Mouse (Mus musculus) hindbrain, embryonic 16.5 days (tissue): ENCODE data around the gene Tnfrsf1b. TPM values are rescaled to one million over a fixed set of nuclear protein-coding genes. Genes with fewer than 3 reads are reported as not detected.

Experiments used
- ATAC-seq: fragments of 200-750 bp; cut with Nextera tagmentation; 2 replicates; pipeline ENCODE4 v1.8.0; 2017; ENCODE audit warnings: moderate TSS enrichment, moderate library complexity
- H3K27ac ChIP-seq: fragments of 300-500 bp; sonication (generic); 2 replicates; pipeline ENCODE4 v1.5.1; 2014; ENCODE audit warnings: low read depth, mild to moderate bottlenecking, control low read depth, low read length, moderate library complexity
- H3K27me3 ChIP-seq: fragments of 300-500 bp; sonication (generic); replicated peaks from 2 replicates; pipeline ENCODE4 v1.6.1; 2014; ENCODE audit warnings: low read length; ENCODE audit not compliant: control insufficient read depth, insufficient read depth
- H3K36me3 ChIP-seq: fragments of 300-500 bp; sonication (generic); 2 replicates; pipeline ENCODE4 v1.6.1; 2014; ENCODE audit warnings: mild to moderate bottlenecking, low read length, moderate library complexity, mixed read lengths; ENCODE audit not compliant: control insufficient read depth, insufficient read depth
- H3K4me1 ChIP-seq: fragments of 300-500 bp; sonication (generic); 2 replicates; pipeline ENCODE4 v1.6.1; 2014; ENCODE audit warnings: low read depth, low read length; ENCODE audit not compliant: control insufficient read depth, insufficient read depth
- H3K4me2 ChIP-seq: fragments of 300-500 bp; sonication (generic); 2 replicates; pipeline ENCODE4 v1.6.1; 2014; ENCODE audit warnings: mild to moderate bottlenecking, low read length, control low read depth, moderate library complexity
- H3K4me3 ChIP-seq: fragments of 300-500 bp; sonication (generic); 2 replicates; pipeline ENCODE4 v1.5.1; 2014; ENCODE audit warnings: mild to moderate bottlenecking, low read length, control low read depth, moderate library complexity
- H3K9ac ChIP-seq: fragments of 300-500 bp; sonication (generic); 2 replicates; pipeline ENCODE4 v1.6.1; 2014; ENCODE audit warnings: low read depth, mild to moderate bottlenecking, control low read depth, low read length, moderate library complexity
- H3K9me3 ChIP-seq: fragments of 300-500 bp; sonication (generic); 2 replicates; pipeline ENCODE4 v1.6.1; 2014; ENCODE audit warnings: mild to moderate bottlenecking, low read length, moderate library complexity; ENCODE audit not compliant: control insufficient read depth
- WGBS: fragments of 180-500 bp; shearing (Covaris S2); extraction: QIAGEN DNeasy Blood & Tissue Kit; methylation state at CpG from one replicate; pipeline ENCODE4 v1.1.7; 2014; 5-methylcytosine and 5-hydroxymethylcytosine counted together
- polyA plus RNA-seq: library from polyadenylated mRNA; unstranded; fragments of >200 nt; fragmentation: Nextera tagmentation; extraction: Ambion mirVana; gene quantifications from 2 replicates; pipeline ENCODE4 v1.2.1, GENCODE M21; 2015

The Tnfrsf1b gene
- polyA plus RNA-seq, 1 experiment from 2014 or later, result 3.9 TPM

DNA sequence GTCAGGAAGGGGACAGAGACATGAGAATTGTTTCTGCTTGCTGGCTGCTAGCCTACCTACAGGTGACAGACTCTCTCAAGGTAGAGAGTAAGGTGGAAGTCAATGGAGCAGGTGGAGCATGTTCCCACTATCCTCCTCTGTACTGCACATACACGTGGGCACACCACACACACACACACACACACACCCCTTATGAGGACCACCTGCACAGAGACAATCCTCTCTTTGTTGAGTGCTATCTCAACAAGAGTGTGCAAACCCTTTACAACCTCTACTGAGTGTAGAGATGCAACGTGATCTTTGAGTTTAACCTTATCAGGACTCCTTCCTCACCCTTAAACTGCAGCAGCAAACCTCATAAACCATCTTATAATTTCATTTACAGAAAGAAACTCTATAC is 43.4 kb downstream of the Tnfrsf1b start:
- Histone ChIP-seq H3K9ac (no peak overlapping the region), H3K27me3 (no peaks in the 10 kb centered on the region), H3K9me3 (no peaks in the 10 kb centered on the region), H3K36me3 (no peaks in the 10 kb centered on the region), H3K4me3 (no peak overlapping the region), H3K4me1 (no peaks in the 10 kb centered on the region), H3K4me2 (no peak overlapping the region), H3K27ac (no peak overlapping the region)
- 73% methylated on average over 2 of the region's 2 CpGs for WGBS
- ATAC-seq, result no peak

DNA sequence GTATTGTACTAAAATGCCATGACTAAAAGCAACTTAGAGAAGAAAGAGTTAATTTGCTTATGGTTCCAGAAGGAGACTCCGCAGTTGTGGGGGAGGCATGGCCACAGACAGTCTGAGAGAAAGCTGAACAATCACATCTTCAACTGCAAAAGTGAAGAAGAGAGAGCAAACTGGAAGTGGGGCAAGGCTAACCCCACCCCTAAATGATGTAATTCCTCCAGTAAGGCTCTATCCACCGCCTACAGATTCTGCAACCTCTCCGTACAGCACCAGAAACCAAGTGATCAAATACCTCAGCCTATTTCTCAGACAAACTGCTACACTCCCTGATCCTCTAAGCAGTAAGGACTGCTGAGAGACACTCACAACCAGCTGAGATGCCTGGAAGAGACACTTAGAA is 45.2 kb downstream of the Tnfrsf1b start:
- H3K9ac ChIP-seq, result no peak overlapping the region
- no peak for ATAC-seq
- WGBS, result 83% methylated on average over 3 of the region's 3 CpGs
- H3K4me3 ChIP-seq, result no peak overlapping the region
- H3K36me3 ChIP-seq, result no peaks in the 10 kb centered on the region
- no peaks in the 10 kb centered on the region for H3K9me3 ChIP-seq
- no peaks in the 10 kb centered on the region for H3K4me1 ChIP-seq
- H3K27ac ChIP-seq, result no peak overlapping the region
- H3K27me3 ChIP-seq, result no peaks in the 10 kb centered on the region
- no peak overlapping the region for H3K4me2 ChIP-seq

DNA sequence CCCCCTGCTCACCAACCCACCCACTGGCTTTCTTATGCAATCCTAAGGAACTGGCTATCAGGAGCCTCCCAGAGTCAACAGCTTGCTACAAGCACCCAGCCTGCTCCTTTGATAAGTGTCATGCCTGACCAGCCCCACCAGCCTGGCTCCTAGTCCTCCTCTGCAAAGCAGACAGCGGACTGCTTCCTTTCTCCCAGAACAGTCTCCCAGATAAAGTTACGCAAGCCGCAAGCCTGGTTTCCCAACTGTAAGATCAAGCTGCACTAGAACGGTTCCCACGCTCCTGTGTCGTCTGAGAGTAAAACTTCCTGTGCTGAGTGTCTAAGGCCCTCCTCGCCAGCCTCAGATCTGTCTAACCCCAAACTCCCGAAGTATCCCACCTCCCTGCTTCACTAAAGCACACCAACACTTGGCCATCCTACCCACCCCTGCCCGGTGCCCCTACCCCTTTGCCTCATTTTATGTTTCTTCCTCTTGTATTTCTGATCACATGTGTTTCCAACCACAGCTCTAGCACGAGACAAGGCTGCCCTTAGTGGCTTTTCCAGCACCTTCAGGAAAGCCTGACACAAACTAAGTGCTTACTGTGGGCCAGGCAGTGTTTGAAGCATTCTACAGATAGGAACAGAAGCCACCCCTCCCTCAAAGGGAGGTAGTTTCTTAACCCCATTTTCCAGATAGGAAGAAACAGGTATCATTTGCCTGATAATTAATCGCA is 46.5 kb downstream of the Tnfrsf1b start:
- Histone ChIP-seq H3K4me1 (no peaks in the 10 kb centered on the region; the same call in 1 of the 2 replicates), H3K9ac (no peak overlapping the region), H3K27ac (no peak overlapping the region), H3K27me3 (no peaks in the 10 kb centered on the region), H3K36me3 (no peaks in the 10 kb centered on the region), H3K9me3 (no peaks in the 10 kb centered on the region), H3K4me3 (no peak overlapping the region), H3K4me2 (no peak overlapping the region)
- ATAC-seq, result no peak
- WGBS, result 50% methylated on average over 11 of the region's 11 CpGs

DNA sequence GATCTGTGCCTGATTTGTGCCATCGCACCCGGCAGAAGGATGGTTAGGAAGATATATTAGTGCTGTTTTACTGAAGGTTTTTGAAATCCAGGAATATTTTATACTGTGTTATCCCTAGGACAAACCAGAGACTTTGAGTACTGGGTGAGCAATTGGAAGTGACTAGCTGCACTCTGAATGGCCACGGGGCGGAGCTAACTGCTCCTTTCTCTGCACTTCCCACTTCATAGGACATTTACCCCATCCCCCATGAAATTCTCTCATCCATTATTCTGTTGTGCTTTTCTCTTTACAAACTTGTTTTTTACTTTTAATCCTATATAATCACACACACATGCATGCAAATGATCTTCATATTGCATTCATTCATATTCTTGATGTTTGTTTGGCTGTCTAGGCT is 50.1 kb downstream of the Tnfrsf1b start:
- H3K4me2 ChIP-seq, result no peak overlapping the region
- no peak overlapping the region for H3K4me3 ChIP-seq
- WGBS, result 92% methylated on average over 4 of the region's 4 CpGs
- ATAC-seq, result no peak
- no peak overlapping the region for H3K9ac ChIP-seq
- H3K27ac ChIP-seq, result no peak overlapping the region
- no peaks in the 10 kb centered on the region for H3K36me3 ChIP-seq
- H3K4me1 ChIP-seq, result peaks cover 16% of the 10 kb centered on the region
- H3K9me3 ChIP-seq, result no peaks in the 10 kb centered on the region
- no peaks in the 10 kb centered on the region for H3K27me3 ChIP-seq

DNA sequence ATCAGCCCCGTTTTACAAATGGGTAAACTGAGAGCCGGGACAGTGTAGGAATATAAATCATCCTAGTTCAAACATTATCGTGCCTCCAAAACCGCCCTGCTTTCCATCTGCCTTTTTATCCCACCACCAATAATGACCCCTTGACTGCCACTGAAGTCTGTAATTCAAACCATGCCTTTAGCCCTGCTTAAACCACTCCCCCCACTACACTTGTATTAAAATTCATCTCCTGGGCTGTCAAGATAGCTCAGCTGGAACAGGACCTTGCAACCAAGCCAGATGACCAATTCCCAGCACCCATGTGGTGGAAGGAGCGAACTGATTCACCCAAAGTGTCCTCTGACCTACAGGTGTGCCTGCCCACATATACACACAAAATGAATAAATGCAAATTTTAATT is 51.5 kb downstream of the Tnfrsf1b start:
- Histone ChIP-seq H3K4me3 (peak overlapping the region; percentile 96), H3K4me1 (peaks cover 16% of the 10 kb centered on the region), H3K36me3 (0 out of 2 replicates have a peak, but pooled peaks cover under 1% of the 10 kb centered on the region), H3K9me3 (no peaks in the 10 kb centered on the region), H3K27me3 (no peaks in the 10 kb centered on the region), H3K4me2 (peak overlapping the region; percentile 49), H3K27ac (no peak overlapping the region), H3K9ac (peak overlapping the region; percentile 27; the same call in 1 of the 2 replicates)
- no peak; the same call in 1 of the 2 replicates for ATAC-seq
- 19% methylated on average over 5 of the region's 5 CpGs for WGBS

DNA sequence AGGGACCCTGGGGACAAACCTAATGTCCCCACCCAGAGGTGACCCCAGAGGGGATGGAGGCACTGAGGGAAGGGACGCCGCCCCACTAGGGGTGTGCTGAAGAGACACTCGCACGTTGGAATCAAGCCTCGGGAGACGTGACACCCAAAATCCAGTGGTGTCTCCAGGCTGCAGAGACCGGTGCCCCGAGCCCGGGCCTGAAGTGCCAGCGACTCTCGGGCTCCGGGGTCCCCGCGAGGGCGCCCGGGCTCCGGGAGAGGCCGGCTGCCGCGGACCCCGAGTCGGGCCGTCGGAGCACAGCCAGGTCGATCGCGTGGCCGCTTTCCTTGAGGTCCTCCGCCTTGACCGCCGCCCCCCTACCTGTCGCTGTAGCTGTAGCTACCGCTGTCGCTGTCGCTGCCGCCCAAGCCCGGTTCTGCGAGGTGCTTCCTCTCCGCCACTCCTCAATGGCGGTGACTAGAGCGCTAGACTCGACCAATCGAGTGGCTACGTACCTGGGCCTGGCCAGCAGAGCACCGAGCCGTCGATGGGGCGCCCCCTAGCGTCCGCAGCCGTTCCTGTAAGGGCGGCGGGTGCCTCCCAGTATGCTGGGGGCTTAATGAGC is 52.0 kb downstream of the Tnfrsf1b start, which contains the start of gene Vps13d:
TSS of gene Vps13d (minus strand) at position 447 of the 604 bp plus-strand sequence.
- Histone ChIP-seq H3K9me3 (no peaks in the 10 kb centered on the region), H3K36me3 (0 out of 2 replicates have a peak, but pooled peaks cover 4% of the 10 kb centered on the region), H3K4me3 (peak within 1 kb of the TSS; percentile 96), H3K27me3 (no peaks in the 10 kb centered on the region), H3K4me2 (peak within 1 kb of the TSS; percentile 75), H3K9ac (peak within 1 kb of the TSS; percentile 96), H3K27ac (peak within 1 kb of the TSS; percentile 79), H3K4me1 (peaks cover 16% of the 10 kb centered on the region)
- WGBS, result under 1% methylated on average over 32 of the region's 53 CpGs
- ATAC-seq, result peak; percentile 96

DNA sequence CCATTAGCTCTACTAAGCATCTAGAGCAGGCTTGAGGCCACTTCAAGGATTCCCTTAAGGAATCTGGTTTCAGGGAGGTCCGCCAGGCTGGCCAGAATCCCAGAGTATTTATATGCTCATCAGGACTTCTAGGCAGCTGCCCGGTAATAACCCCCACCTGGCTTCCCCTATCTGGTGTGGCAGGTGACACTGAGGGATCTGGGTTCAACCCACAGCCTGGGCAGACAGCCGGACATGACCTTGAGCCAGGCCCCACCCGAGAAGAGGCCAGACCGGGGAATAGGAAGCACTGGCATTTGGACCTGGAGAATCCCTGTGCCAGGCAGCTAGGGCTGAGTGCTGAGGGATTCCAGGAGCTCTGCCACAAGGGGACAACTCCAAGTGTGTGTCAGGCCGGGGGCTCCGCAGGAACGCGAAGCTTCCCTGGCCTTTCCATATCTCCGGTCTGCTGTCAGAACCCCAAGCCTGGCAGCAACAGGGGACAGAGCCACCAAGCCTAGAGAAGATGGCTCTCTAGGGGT is 52.6 kb downstream of the Tnfrsf1b start:
- H3K4me2 ChIP-seq, result peak overlapping the region; percentile 75
- H3K36me3 ChIP-seq, result 0 out of 2 replicates have a peak, but pooled peaks cover 4% of the 10 kb centered on the region
- H3K27ac ChIP-seq, result peak overlapping the region; percentile 79
- peak overlapping the region; percentile 96 for H3K9ac ChIP-seq
- H3K4me1 ChIP-seq, result peaks cover 16% of the 10 kb centered on the region
- peak; percentile 51 for ATAC-seq
- 0% methylated on average over 10 of the region's 10 CpGs for WGBS
- H3K9me3 ChIP-seq, result no peaks in the 10 kb centered on the region
- H3K4me3 ChIP-seq, result peak overlapping the region; percentile 96
- no peaks in the 10 kb centered on the region for H3K27me3 ChIP-seq

DNA sequence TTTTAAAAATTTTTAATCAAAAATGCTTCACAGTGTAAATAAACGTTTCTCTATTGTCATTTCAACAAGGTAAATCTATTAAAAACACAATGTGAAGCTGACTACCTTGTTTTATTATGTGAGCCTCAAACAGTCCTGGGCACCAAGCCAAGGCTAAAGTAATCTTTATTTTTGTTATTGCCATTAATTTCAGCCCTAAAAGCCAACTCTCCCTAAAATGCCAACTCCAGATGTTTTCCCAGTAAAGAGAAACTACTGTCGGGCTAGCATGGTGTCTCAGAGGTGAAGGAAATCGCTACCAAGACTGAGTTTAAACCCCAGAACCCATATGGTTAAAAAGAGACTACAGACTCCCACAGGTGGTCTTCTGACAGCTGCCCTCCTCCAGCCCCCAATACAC is 53.3 kb downstream of the Tnfrsf1b start:
- Histone ChIP-seq H3K27ac (peak overlapping the region; percentile 79; the same call in 1 of the 2 replicates), H3K4me3 (peak overlapping the region; percentile 96)

DNA sequence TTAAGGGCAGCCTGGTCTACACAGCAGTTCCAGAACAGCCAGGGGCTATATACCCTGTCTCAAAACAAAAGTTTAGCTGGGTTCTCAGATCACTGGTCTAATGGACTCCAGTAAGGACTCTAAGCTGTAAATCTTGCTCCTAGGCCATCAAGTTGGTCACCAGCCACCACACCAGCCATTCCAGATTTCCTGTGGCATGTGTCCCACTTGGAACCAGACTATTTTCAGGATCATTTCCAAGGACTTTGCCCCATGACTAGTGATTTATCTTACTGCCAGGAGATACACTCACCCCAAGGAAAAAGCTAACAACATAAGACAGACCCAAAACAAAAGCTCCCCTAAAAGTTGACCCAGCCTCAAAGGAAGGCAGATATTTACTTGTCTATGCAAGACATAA is 54.0 kb downstream of the Tnfrsf1b start:
- ATAC-seq, result no peak
- Histone ChIP-seq H3K9ac (no peak overlapping the region), H3K27ac (no peak overlapping the region), H3K4me3 (no peak overlapping the region), H3K36me3 (peaks cover 12% of the 10 kb centered on the region), H3K4me2 (no peak overlapping the region), H3K27me3 (no peaks in the 10 kb centered on the region), H3K4me1 (peaks cover 16% of the 10 kb centered on the region), H3K9me3 (no peaks in the 10 kb centered on the region)

More for the DNA sequence above, 53.3 kb downstream of the Tnfrsf1b start:
- peak overlapping the region; percentile 75 for H3K4me2 ChIP-seq
- no peaks in the 10 kb centered on the region for H3K9me3 ChIP-seq
- H3K4me1 ChIP-seq, result peaks cover 16% of the 10 kb centered on the region
- no peaks in the 10 kb centered on the region for H3K27me3 ChIP-seq
- no peak for ATAC-seq
- peak overlapping the region; percentile 96 for H3K9ac ChIP-seq
- 45% methylated on average over 3 of the region's 3 CpGs for WGBS
- 0 out of 2 replicates have a peak, but pooled peaks cover 10% of the 10 kb centered on the region for H3K36me3 ChIP-seq
